Mouse (Mus musculus): Measurements from ENCODE around the gene Palm2. TPM values are rescaled to one million over a fixed set of nuclear protein-coding genes. Genes with fewer than 3 reads are reported as not detected.

The Palm2 gene
- total RNA-seq, 1 experiment: 1.8 TPM

- no peak overlapping the region for H3K9ac ChIP-seq (ENCODE audit: insufficient read depth, low read depth, low read length, poor library complexity, severe bottlenecking)
- TF ChIP-seq ZNF384 (IDR thresholded peaks at IDR 0.05; ENCODE audit: low read depth, low read length): no peak
- no peaks in the 10 kb centered on the region for H3K36me3 ChIP-seq (ENCODE audit: control insufficient read depth, insufficient read depth, low read length, poor library complexity, severe bottlenecking)
- H3K4me3 ChIP-seq (ENCODE audit: insufficient read depth in 1 of 2, low read depth in 1 of 2, low read length in 2 of 2, poor library complexity in 1 of 2, severe bottlenecking in 1 of 2): no peak overlapping the region
- in situ Hi-C loops (cut with MboI; ENCODE audit: low sequenced_read_pairs in 2 of 2, unreplicated experiment in 2 of 2): no loop called here
- no peak for DNase-seq (ENCODE audit: low read depth, low spot score)
- no peak overlapping the region for H3K27ac ChIP-seq (ENCODE audit: insufficient read depth, low read depth, low read length, poor library complexity, severe bottlenecking)
- H3K4me1 ChIP-seq (ENCODE audit: control insufficient read depth in 2 of 2, insufficient read depth in 2 of 2, low read length in 2 of 2, poor library complexity in 1 of 2): no peaks in the 10 kb centered on the region
- no peaks in the 10 kb centered on the region for H3K9me3 ChIP-seq (ENCODE audit: control insufficient read depth, insufficient read depth, low read depth, low read length)
Observed at GRCm38 (mm10) chr4:57636782-57637482, 202.9 kb downstream of the Palm2 start.

DNA sequence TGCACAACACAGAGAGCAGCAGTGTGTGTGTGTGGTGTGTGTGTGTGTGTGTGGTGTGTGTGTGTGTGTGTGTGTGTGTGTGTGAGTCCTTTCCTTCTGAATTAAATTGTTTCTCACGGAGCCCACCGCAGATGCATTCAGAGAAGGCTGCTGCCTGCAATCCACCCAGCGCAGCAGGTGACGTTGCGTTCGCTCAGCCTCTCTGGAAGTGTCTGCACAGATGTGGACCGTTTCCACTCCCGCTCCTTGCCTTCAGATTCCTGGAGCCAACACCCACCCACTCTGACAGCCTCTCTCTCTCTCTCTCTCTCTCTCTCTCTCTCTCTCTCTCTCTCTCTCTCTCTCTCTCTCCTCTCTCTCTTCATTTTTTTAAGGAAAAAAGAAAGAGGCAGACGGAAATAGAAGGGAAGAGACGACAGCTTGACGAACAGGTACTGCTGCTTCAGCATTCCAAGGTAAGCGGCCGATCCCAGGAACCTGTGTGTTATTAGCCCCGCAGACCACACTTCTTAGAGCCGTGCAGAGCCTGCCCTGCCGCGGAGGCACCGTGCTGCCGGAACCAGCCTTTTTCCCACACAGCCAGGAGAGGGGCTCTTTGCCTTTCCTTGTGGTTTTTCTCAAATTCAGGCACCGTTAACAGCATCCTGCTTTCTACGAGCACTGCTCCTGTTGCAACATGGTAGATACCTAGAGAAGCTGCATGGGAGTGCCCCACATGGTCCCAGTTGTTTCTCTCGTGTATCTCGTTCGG is 203.8 kb downstream of the Palm2 start:
- TF ChIP-seq MAFK (IDR thresholded peaks at IDR 0.05; ENCODE audit: insufficient read depth, low read depth, low read length) (no peak), CHD2 (IDR thresholded peaks at IDR 0.05; ENCODE audit: low read depth, low read length) (no peak), ZC3H11A (IDR thresholded peaks at IDR 0.05; ENCODE audit: borderline replicate concordance, low read depth, low read length) (no peak), ZNF384 (IDR thresholded peaks at IDR 0.05; ENCODE audit: low read depth, low read length) (no peak), HCFC1 (IDR thresholded peaks at IDR 0.05; ENCODE audit: borderline replicate concordance, insufficient read depth, low read length) (no peak)
- no peaks in the 10 kb centered on the region for H3K4me1 ChIP-seq (ENCODE audit: control insufficient read depth in 2 of 2, insufficient read depth in 2 of 2, low read length in 2 of 2, poor library complexity in 1 of 2)

GRCm38 (mm10) chr4:57638941-57639340 is 204.9 kb downstream of the Palm2 start:
- Histone ChIP-seq H3K27ac (ENCODE audit: insufficient read depth, low read depth, low read length, poor library complexity, severe bottlenecking) (no peak overlapping the region), H3K36me3 (ENCODE audit: control insufficient read depth, insufficient read depth, low read length, poor library complexity, severe bottlenecking) (no peaks in the 10 kb centered on the region), H3K4me3 (ENCODE audit: insufficient read depth in 1 of 2, low read depth in 1 of 2, low read length in 2 of 2, poor library complexity in 1 of 2, severe bottlenecking in 1 of 2) (no peak overlapping the region), H3K9ac (ENCODE audit: insufficient read depth, low read depth, low read length, poor library complexity, severe bottlenecking) (no peak overlapping the region), H3K9me3 (ENCODE audit: control insufficient read depth, insufficient read depth, low read depth, low read length) (no peaks in the 10 kb centered on the region), H3K4me1 (ENCODE audit: control insufficient read depth in 2 of 2, insufficient read depth in 2 of 2, low read length in 2 of 2, poor library complexity in 1 of 2) (no peaks in the 10 kb centered on the region)
- no peak for DNase-seq (ENCODE audit: low read depth, low spot score)
- in situ Hi-C loops (cut with MboI; ENCODE audit: low sequenced_read_pairs in 2 of 2, unreplicated experiment in 2 of 2): no loop called here
- no peak for TF ChIP-seq HCFC1 (IDR thresholded peaks at IDR 0.05; ENCODE audit: borderline replicate concordance, insufficient read depth, low read length)
- no peak for TF ChIP-seq ZC3H11A (IDR thresholded peaks at IDR 0.05; ENCODE audit: borderline replicate concordance, low read depth, low read length)
- no peak for TF ChIP-seq CHD2 (IDR thresholded peaks at IDR 0.05; ENCODE audit: low read depth, low read length)
- TF ChIP-seq MAFK (IDR thresholded peaks at IDR 0.05; ENCODE audit: insufficient read depth, low read depth, low read length): no peak
- no peak for TF ChIP-seq ZNF384 (IDR thresholded peaks at IDR 0.05; ENCODE audit: low read depth, low read length)

More for the DNA sequence above, 203.8 kb downstream of the Palm2 start:
- no peaks in the 10 kb centered on the region for H3K9me3 ChIP-seq (ENCODE audit: control insufficient read depth, insufficient read depth, low read depth, low read length)
- H3K36me3 ChIP-seq (ENCODE audit: control insufficient read depth, insufficient read depth, low read length, poor library complexity, severe bottlenecking): no peaks in the 10 kb centered on the region
- no peak overlapping the region for H3K4me3 ChIP-seq (ENCODE audit: insufficient read depth in 1 of 2, low read depth in 1 of 2, low read length in 2 of 2, poor library complexity in 1 of 2, severe bottlenecking in 1 of 2)
- DNase-seq (ENCODE audit: low read depth, low spot score): no peak
- H3K9ac ChIP-seq (ENCODE audit: insufficient read depth, low read depth, low read length, poor library complexity, severe bottlenecking): no peak overlapping the region
- in situ Hi-C loops (cut with MboI; ENCODE audit: low sequenced_read_pairs in 2 of 2, unreplicated experiment in 2 of 2): no loop called here
- H3K27ac ChIP-seq (ENCODE audit: insufficient read depth, low read depth, low read length, poor library complexity, severe bottlenecking): no peak overlapping the region

GRCm38 (mm10) chr4:57640222-57640621 is 206.2 kb downstream of the Palm2 start:
- Histone ChIP-seq H3K27ac (ENCODE audit: insufficient read depth, low read depth, low read length, poor library complexity, severe bottlenecking) (no peak overlapping the region), H3K4me3 (ENCODE audit: insufficient read depth in 1 of 2, low read depth in 1 of 2, low read length in 2 of 2, poor library complexity in 1 of 2, severe bottlenecking in 1 of 2) (no peak overlapping the region), H3K9me3 (ENCODE audit: control insufficient read depth, insufficient read depth, low read depth, low read length) (no peaks in the 10 kb centered on the region), H3K36me3 (ENCODE audit: control insufficient read depth, insufficient read depth, low read length, poor library complexity, severe bottlenecking) (no peaks in the 10 kb centered on the region), H3K4me1 (ENCODE audit: control insufficient read depth in 2 of 2, insufficient read depth in 2 of 2, low read length in 2 of 2, poor library complexity in 1 of 2) (no peaks in the 10 kb centered on the region), H3K9ac (ENCODE audit: insufficient read depth, low read depth, low read length, poor library complexity, severe bottlenecking) (no peak overlapping the region)
- in situ Hi-C loops (cut with MboI; ENCODE audit: low sequenced_read_pairs in 2 of 2, unreplicated experiment in 2 of 2): no loop called here
- DNase-seq (ENCODE audit: low read depth, low spot score): no peak
- TF ChIP-seq ZNF384 (IDR thresholded peaks at IDR 0.05; ENCODE audit: low read depth, low read length): no peak
- no peak for TF ChIP-seq HCFC1 (IDR thresholded peaks at IDR 0.05; ENCODE audit: borderline replicate concordance, insufficient read depth, low read length)
- no peak for TF ChIP-seq MAFK (IDR thresholded peaks at IDR 0.05; ENCODE audit: insufficient read depth, low read depth, low read length)
- no peak for TF ChIP-seq ZC3H11A (IDR thresholded peaks at IDR 0.05; ENCODE audit: borderline replicate concordance, low read depth, low read length)
- TF ChIP-seq CHD2 (IDR thresholded peaks at IDR 0.05; ENCODE audit: low read depth, low read length): no peak
